Mouse (Mus musculus) heart, adult 2 months (tissue): ENCODE results near the gene Slc6a8.

Experiments
- CTCF ChIP-seq: fragments of 200-600 bp; IDR thresholded peaks from 2 replicates; pipeline ENCODE4 v1.8.1; 2022; ENCODE audit warnings: antibody characterized with exemption, mild to moderate bottlenecking, moderate library complexity
- EP300 ChIP-seq: fragments of 200-500 bp; IDR thresholded peaks from 2 replicates; pipeline ENCODE4 v1.6.1; 2011; ENCODE audit warnings: low read depth, low read length, control low read depth; ENCODE audit not compliant: insufficient read depth
- POLR2A ChIP-seq: fragments of 200-500 bp; IDR thresholded peaks from 2 replicates; pipeline ENCODE4 v1.6.1; 2011; ENCODE audit warnings: mild to moderate bottlenecking, low read depth, low read length, control low read depth; ENCODE audit not compliant: insufficient read depth

DNA sequence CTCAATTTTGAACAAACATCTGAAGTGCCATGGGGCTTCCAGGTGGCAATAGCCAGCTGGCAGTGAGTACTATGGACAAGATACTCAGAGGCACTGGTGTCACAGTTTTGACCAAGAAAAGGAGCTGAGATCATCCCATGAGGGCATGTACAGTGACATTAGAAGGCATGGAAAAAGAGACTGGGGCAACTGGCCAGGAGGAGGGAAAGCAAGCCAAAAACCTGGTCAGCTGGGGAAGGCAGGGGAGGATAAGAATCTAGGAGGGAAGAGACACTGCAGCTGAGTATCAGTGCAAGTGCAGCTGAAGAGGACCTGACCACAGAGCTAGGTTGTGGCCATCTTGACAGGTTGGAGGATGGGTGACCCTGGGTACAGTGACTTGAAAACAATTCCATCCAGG is 46.0 kb upstream of the Slc6a8 start:
- no peak for TF ChIP-seq EP300
- no peak for TF ChIP-seq CTCF
- TF ChIP-seq POLR2A, result no peak
